Mouse (Mus musculus) hindbrain, embryonic 10.5 days (tissue): ENCODE measurements at regions not wholly inside any gene's neighbourhood (a gene's known extent, or its start where the extent isn't known, plus 50 kb on each side); places are given as distances from the start of the nearest gene placed in this dataset.
"Not testable (repeated sequence)": the region's sequence is repeated elsewhere in the genome, so short reads cannot be mapped to it uniquely, and the experiment has no call there.

Experiments used
- DNase-seq: peaks from one replicate; pipeline ENCODE4 v3.0.0-alpha.2; 2017; ENCODE audit warnings: low spot score
- H3K27ac ChIP-seq: fragments of 300-500 bp; sonication (generic); 2 replicates; pipeline ENCODE4 v1.5.1; 2016; ENCODE audit warnings: mild to moderate bottlenecking, moderate library complexity
- H3K27me3 ChIP-seq: fragments of 300-500 bp; sonication (generic); 2 replicates; pipeline ENCODE4 v1.6.1; 2016; ENCODE audit warnings: mild to moderate bottlenecking; ENCODE audit not compliant: poor library complexity, insufficient read depth, severe bottlenecking
- H3K36me3 ChIP-seq: fragments of 300-500 bp; sonication (generic); 2 replicates; pipeline ENCODE4 v1.6.1; 2016; ENCODE audit warnings: mild to moderate bottlenecking, moderate library complexity
- H3K4me1 ChIP-seq: fragments of 300-500 bp; sonication (generic); replicated peaks from 2 replicates; pipeline ENCODE4 v1.6.1; 2016; ENCODE audit warnings: mild to moderate bottlenecking
- H3K4me3 ChIP-seq: fragments of 300-500 bp; sonication (generic); 2 replicates; pipeline ENCODE4 v1.5.1; 2016; ENCODE audit warnings: mild to moderate bottlenecking, moderate library complexity
- H3K9me3 ChIP-seq: fragments of 300-500 bp; sonication (generic); 2 replicates; pipeline ENCODE4 v1.6.1; 2016; ENCODE audit warnings: mild to moderate bottlenecking, moderate library complexity
- WGBS: fragments of 180-500 bp; shearing (Covaris S2); methylation state at CpG from one replicate; pipeline ENCODE4 v1.1.7; 2016; 5-methylcytosine and 5-hydroxymethylcytosine counted together

DNA sequence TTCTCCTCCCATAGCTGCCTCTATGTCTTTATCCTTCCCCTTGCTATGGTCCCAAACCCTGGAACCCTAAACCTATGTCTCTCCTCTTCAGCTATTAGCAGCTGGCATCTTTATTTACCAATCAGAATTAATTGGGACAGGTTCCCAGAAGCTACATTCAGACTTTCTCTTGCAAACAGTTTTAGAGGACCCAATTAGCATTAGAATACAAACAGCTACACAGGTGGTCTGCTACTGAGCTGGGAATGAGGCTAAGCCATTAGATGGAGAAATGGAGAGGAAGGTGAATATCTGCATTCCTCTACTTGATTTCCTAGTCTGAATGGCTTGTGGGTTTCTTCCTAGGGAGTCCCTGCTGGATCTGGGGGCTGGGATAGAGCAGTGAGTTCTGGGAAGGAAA lies 611.9 kb downstream of the A830018L16Rik start:
- DNase-seq: no peak

DNA sequence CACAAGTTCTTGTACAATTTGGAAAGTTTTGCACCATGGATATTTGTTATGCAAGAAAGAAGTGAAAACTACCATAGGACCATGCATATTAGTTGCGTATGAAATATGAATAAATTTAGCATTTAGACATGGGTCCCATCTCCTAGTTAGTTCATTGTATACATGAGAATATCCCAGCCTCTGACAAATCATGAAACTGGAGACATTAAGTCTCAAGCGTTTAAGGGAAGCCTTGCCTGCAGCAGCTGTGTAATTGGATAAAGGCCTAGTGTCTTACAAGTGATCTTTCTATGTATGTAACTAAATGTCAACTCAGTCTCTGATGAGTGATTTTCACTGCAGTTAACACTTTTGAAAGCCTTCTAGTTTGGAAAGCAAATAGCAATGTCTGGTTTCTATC lies 613.5 kb downstream of the A830018L16Rik start:
- Histone ChIP-seq H3K4me1 (no peaks in the 10 kb centered on the region), H3K36me3 (no peaks in the 10 kb centered on the region), H3K9me3 (no peaks in the 10 kb centered on the region), H3K27ac (no peak overlapping the region), H3K27me3 (no peaks in the 10 kb centered on the region), H3K4me3 (no peak overlapping the region)
- no peak for DNase-seq
- 82% methylated on average over 2 of the region's 2 CpGs for WGBS

More for the DNA sequence above, 611.9 kb downstream of the A830018L16Rik start:
- Histone ChIP-seq H3K4me1 (no peaks in the 10 kb centered on the region), H3K36me3 (no peaks in the 10 kb centered on the region), H3K27me3 (no peaks in the 10 kb centered on the region), H3K27ac (no peak overlapping the region), H3K4me3 (no peak overlapping the region), H3K9me3 (no peaks in the 10 kb centered on the region)

DNA sequence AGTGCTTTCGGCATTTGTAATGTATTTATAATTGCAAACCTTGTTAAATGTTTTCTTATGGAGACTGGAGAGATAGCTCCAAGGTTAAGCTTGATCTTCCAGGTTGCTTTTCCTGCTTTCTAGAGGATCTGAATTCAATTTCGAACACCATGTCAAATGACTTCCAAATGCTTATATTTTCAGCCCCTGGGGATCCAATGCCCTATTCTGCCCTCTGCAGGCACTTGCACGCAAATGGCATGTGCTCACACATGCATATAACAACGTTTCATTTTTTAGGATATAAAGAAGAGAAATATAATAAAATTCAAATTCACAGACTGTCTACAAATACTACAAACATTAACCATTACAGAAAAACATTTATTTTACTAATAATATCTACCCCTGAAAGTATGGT lies 614.2 kb downstream of the A830018L16Rik start:
- whole genome bisulfite sequencing: 84% methylated on average over 4 of the region's 4 CpGs
- H3K9me3 ChIP-seq: no peaks in the 10 kb centered on the region
- H3K36me3 ChIP-seq: no peaks in the 10 kb centered on the region
- no peak for DNase-seq
- H3K4me3 ChIP-seq: no peak overlapping the region
- H3K27ac ChIP-seq: no peak overlapping the region
- no peaks in the 10 kb centered on the region for H3K27me3 ChIP-seq
- no peaks in the 10 kb centered on the region for H3K4me1 ChIP-seq

DNA sequence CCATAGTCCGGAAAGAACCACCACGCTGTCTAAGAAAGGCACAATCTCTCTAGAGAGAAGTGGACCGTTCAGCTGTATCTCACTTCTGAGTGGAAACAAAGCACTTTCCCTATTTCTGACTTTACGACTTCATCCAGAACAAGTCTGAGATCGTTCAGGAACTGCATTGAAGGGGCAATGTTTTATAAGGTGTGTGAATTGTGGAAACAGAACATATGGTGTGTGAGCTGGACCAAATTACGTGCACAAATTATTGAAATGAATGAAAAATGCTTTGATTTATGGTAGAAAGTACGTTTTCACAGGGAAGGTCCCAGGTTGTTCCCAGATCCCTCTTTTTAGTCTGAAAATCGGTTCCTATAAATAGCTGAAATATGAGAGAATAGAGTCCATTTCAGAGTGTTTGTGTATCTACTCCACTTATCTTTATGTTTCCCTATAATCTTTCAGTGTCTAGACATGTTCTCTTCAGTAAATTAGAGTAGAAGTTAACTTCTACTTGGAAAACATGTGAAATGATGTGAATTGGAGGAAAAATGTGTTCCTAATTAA lies 638.1 kb downstream of the A830018L16Rik start:
- H3K9me3 ChIP-seq: no peaks in the 10 kb centered on the region
- peaks cover 16% of the 10 kb centered on the region for H3K4me1 ChIP-seq
- 74% methylated on average over 8 of the region's 8 CpGs for WGBS
- no peak overlapping the region for H3K4me3 ChIP-seq
- no peak for DNase-seq
- no peak overlapping the region for H3K27ac ChIP-seq
- no peaks in the 10 kb centered on the region for H3K36me3 ChIP-seq
- peaks cover 34% of the 10 kb centered on the region for H3K27me3 ChIP-seq

DNA sequence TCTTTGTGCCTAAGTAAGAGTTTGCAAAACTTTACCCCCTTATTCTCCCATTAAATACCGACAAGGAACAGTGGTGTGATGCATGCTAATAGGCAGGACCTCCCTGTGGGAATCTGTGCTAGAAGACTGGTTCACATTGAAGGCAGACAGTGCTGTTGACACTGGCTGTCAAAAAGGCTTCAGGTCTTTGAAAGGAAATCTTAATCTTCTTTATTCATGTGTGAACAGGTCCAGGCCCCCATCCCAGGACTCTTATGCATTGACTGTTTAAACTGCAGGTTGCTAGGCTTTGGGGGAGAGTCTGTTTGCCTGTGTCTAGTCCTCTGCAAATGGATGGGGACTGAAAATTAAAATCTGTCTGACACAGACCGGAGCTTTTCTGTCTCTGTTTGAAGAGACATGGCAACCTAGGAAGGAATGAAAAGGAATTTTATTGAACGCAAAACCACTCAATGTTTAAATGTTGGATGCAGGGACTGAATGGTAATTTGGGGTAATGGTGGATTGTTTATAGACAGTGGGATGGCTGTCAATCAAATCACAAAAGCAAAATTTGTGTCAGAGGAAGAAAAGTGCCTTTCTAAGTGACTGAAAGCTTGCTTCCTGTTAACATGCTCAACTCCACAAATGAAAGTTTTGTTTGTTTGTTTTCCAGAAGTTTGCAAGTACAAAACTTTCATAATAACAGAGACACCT lies 642.1 kb downstream of the A830018L16Rik start:
- Histone ChIP-seq H3K36me3 (no peaks in the 10 kb centered on the region), H3K4me1 (peaks cover 18% of the 10 kb centered on the region), H3K4me3 (no peak overlapping the region), H3K27me3 (peaks cover 50% of the 10 kb centered on the region), H3K27ac (peak overlapping the region; percentile 72; the same call in 1 of the 2 replicates), H3K9me3 (no peaks in the 10 kb centered on the region)
- peak; percentile 64 for DNase-seq
- WGBS: 18% methylated on average over 3 of the region's 3 CpGs

DNA sequence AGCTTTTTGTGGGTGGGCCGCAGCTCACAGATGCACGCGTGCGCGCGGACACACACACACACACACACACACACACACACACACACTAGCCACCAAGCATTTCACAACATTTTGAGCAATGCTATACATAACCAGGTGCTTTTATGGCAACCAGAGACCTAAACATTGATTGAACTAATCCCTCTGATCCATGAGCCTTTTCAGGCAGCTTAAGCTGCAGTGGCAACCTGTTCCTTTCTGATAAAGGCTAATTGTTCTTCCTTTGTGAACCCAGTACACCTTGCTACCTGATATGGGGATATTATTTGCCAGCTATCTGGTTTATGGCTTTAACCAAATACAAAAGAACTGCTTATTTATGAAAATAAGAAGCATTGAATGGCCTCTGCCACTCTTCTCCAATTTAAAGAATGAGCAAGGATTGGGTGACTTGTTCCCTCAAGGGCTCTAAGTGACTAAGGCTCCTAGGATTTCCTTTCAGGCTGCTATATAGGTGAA lies 651.2 kb downstream of the A830018L16Rik start:
- H3K27ac ChIP-seq: no peak overlapping the region
- H3K4me1 ChIP-seq: no peaks in the 10 kb centered on the region
- H3K36me3 ChIP-seq: no peaks in the 10 kb centered on the region
- 97% methylated on average over 6 of the region's 6 CpGs for WGBS
- H3K27me3 ChIP-seq: 0 out of 2 replicates have a peak, but pooled peaks cover under 1% of the 10 kb centered on the region
- no peaks in the 10 kb centered on the region for H3K9me3 ChIP-seq
- H3K4me3 ChIP-seq: no peak overlapping the region
- no peak for DNase-seq

DNA sequence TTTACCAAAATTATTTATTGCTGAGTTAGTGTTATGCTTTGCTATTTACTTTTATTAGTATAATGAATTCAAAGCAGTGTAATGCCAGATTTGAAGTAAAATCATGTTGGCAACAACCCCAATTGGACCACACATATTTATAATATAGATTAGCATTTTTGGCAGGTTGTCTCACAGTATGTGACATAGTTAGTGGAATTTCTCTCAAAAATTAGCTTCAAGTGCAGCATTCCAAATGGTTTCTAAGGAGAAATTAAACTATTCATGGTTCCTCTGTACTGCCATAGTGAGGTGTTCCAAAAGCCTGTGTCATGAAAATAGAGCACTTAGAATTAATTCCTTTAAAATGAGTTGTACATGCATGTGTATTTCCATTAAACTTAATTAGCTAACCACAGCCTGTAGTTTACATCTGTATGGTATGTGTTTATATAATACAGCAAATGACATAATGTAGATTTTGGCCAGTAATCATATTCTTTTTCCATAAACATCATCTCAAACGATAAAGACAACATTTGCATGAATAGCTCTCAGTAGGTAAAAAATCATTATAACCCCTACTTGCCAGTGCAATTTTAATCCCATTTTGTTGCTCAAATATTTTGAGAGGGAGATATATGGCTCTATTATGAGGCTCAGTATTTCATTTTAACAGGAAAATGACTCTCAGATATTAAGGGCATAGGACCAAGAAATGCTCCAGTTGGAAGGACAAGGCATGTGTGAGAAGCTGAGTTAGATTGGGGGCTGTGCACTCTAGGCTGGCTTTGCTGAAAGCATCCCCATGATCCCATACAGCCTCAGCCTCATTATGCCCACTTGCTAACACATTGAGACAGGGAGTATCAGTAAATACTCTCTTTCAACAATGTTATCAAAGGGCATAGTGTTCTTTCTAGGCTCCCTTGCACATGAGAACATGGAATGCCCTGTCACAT lies 678.9 kb downstream of the A830018L16Rik start:
- Histone ChIP-seq H3K27ac (no peak overlapping the region), H3K4me1 (no peaks in the 10 kb centered on the region), H3K36me3 (no peaks in the 10 kb centered on the region), H3K27me3 (no peaks in the 10 kb centered on the region), H3K9me3 (no peaks in the 10 kb centered on the region), H3K4me3 (no peak overlapping the region)
- DNase-seq: no peak
- 86% methylated on average over 1 of the region's 1 CpGs for WGBS

DNA sequence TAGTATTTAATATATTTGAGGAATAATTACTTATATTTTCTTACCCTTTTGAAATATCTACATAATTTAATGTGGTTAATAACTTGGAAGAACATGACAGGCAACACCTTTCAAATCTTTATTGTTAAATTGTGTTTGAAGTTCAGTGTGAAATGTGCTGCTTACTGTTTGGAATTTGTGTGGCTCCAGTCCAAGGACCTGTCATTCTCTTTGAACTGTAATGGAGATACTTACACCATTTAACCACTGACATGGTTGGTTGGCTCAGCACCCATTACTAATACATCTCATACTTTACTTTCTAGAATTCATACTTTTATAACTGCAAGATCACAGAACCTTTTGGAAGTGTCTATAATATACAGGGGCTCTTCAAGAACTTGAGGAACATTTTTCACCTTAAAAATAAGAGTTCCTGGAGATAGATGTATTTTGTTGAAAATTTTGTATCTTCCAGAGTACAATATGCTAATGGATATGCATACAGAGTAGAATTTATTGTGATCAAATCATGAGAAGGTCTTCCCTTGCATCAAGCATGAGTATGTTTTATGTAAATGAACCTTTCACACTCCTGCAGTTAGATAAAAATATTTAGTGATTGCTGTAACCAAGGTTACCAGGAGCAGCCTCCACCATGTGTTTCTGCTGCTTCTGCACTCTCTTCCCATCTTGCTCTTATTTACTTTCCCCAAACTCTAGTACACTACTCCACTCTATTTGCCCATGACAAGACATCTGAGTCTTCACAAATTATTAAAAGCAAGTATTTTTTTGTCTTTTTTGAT lies 701.3 kb downstream of the A830018L16Rik start:
- DNase-seq: no peak
- no peaks in the 10 kb centered on the region for H3K36me3 ChIP-seq
- H3K4me3 ChIP-seq: no peak overlapping the region
- H3K4me1 ChIP-seq: no peaks in the 10 kb centered on the region
- no peaks in the 10 kb centered on the region for H3K27me3 ChIP-seq
- no peaks in the 10 kb centered on the region for H3K9me3 ChIP-seq
- H3K27ac ChIP-seq: no peak overlapping the region

DNA sequence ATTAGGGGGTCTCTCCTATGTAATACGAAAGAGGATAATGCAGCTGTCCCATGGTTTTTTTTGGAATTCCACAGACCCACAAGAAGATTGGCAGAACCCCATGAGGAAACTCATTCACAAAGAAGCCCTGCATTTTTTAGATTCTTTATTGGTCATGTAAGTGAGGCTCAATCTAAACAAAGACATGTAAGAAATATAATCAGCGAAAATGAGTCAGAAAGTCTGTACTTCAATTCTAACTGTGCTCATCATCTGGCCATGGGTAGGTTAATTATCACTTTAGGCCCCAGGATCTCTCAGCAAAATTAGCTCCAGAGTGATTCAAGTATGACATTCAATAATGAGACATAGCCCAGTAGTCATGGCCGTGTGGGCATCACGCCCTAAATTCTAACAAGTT lies 703.2 kb downstream of the A830018L16Rik start:
- Histone ChIP-seq H3K27ac (no peak overlapping the region), H3K4me1 (no peaks in the 10 kb centered on the region), H3K9me3 (no peaks in the 10 kb centered on the region), H3K36me3 (no peaks in the 10 kb centered on the region), H3K4me3 (no peak overlapping the region), H3K27me3 (no peaks in the 10 kb centered on the region)
- no peak for DNase-seq
- WGBS: 83% methylated on average over 4 of the region's 4 CpGs

DNA sequence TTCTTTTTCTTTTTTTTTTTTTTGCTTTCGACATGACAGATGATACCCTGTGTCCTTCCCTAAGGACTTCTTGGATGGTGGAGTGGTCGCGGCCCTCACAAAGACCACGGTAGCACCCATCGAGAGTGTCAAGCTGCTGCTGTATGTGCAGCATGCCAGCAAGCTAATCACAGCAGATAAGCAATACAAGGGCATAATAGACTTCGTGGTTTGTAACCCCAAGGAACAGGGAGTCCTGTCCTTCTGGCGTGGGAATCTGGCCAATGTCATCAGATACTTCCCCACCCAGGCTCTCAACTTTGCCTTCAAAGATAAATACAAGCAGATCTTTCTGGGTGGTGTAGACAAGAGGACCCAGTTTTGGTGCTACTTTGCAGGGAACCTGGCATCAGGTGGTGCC lies 707.0 kb downstream of the A830018L16Rik start:
- Histone ChIP-seq H3K4me3 (no peak overlapping the region), H3K27ac (no peak overlapping the region), H3K9me3 (no peaks in the 10 kb centered on the region), H3K27me3 (no peaks in the 10 kb centered on the region), H3K4me1 (no peaks in the 10 kb centered on the region), H3K36me3 (no peaks in the 10 kb centered on the region)
- DNase-seq: no peak
- 89% methylated on average over 7 of the region's 7 CpGs for WGBS

DNA sequence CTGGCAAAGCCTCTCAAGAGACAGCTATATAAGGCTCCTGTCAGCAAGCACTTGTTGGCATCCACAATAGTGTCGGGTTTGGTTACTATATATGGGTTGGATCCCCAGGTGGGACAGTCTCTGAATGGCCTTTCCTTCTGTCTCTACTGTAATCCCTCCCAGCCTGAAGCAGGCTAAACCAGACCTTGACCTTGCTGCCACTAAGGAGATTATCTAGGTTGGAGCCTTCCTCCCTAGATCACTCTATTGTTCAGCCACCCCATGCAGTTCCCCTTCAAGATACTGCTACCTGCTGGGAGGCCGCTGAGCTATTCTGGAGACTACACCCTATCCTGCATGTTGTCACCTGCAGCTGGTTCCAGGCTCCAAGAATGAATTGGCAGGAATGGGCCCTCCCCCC lies 712.7 kb downstream of the A830018L16Rik start:
- not testable (repeated sequence) for DNase-seq, H3K9me3 ChIP-seq, H3K4me1 ChIP-seq, H3K27ac ChIP-seq, H3K36me3 ChIP-seq, H3K27me3 ChIP-seq, H3K4me3 ChIP-seq
- 36% methylated on average over 2 of the region's 2 CpGs for WGBS

DNA sequence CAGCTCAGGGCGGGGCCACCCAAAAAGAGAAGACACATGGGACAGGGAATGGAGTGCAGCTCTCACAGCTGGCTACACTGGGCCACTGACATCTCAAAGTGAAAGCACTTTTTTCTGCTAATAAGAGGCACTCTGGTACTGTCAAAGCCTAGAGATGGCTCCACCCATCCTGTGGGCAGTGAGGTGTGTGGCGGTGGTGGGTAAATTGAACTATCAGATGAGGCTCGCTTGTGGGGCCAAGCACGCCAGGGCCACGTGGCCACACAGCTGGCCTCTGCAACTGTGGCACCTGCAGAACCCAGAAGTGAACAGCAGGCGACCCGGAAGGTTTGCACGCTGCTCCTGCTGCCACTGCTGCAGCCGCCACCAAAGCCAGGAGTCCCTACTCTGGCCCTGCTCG lies 756.6 kb downstream of the A830018L16Rik start:
- Histone ChIP-seq H3K4me1 (no peaks in the 10 kb centered on the region), H3K4me3 (no peak overlapping the region), H3K27me3 (no peaks in the 10 kb centered on the region), H3K36me3 (no peaks in the 10 kb centered on the region), H3K27ac (no peak overlapping the region), H3K9me3 (0 out of 2 replicates have a peak, but pooled peaks cover 3% of the 10 kb centered on the region)
- no peak for DNase-seq
- WGBS: 91% methylated on average over 10 of the region's 10 CpGs
